Mouse (Mus musculus) thymus, adult 2 months (tissue): ENCODE results near the gene Cand1.

Source experiments
- CTCF ChIP-seq: fragments of 200-500 bp; IDR thresholded peaks from 2 replicates; pipeline ENCODE4 v1.5.1; 2012; ENCODE audit warnings: mild to moderate bottlenecking, control low read depth, low read length, moderate library complexity, borderline replicate concordance; ENCODE audit not compliant: control insufficient read depth, poor library complexity, insufficient read depth; ENCODE audit errors: extremely low read depth
- POLR2A ChIP-seq: fragments of 200-500 bp; IDR thresholded peaks from 2 replicates; pipeline ENCODE4 v1.6.1; 2012; ENCODE audit warnings: mild to moderate bottlenecking, low read length, control low read depth, moderate library complexity; ENCODE audit not compliant: control insufficient read depth, poor library complexity, insufficient read depth; ENCODE audit errors: extremely low read depth

GRCm38 (mm10) chr10:119204334-119204946 is 35.4 kb downstream of the Cand1 start:
- no peak for TF ChIP-seq CTCF
- no peak for TF ChIP-seq POLR2A
